Mouse (Mus musculus): ENCODE measurements around the gene Neu2. TPM values are rescaled to one million over a fixed set of nuclear protein-coding genes. Genes with fewer than 3 reads are reported as not detected.

The Neu2 gene
- total RNA-seq, 1 experiment from 2014 or later = not detected

DNA sequence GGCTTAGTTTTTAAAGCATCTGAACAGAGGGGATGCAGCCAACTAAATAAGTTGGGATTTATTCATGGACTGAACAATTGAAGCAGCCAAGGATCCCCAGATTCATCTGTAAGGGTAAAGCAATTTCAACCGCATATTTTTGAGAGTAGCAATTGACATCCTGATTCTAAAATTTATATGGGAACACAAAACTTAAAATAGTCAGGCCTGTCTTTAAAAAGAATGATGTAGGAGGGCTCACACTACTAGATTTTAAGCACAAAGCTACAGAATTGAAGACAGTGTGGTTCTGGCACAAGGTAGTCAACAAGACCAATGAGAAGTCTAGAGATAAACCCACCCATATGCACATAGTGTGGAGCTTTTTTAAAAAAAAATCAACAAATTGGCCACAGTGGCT is 27.3 kb downstream of the Neu2 start:
- DNase-seq = no peak

GRCm38 (mm10) chr1:87541614-87542013 is 31.9 kb downstream of the Neu2 start:
- DNase-seq = peak; percentile 72

- peak; percentile 56 for DNase-seq
Measured at GRCm38 (mm10) chr1:87551008-87551407, 41.3 kb downstream of the Neu2 start.

- DNase-seq = peak; percentile 9
Measured at GRCm38 (mm10) chr1:87553586-87553985, 43.9 kb downstream of the Neu2 start.

- no peak for DNase-seq
Measured at GRCm38 (mm10) chr1:87562967-87563366, 53.3 kb downstream of the Neu2 start.

- DNase-seq = no peak
Measured at GRCm38 (mm10) chr1:87565760-87566159, 56.1 kb downstream of the Neu2 start.

DNA sequence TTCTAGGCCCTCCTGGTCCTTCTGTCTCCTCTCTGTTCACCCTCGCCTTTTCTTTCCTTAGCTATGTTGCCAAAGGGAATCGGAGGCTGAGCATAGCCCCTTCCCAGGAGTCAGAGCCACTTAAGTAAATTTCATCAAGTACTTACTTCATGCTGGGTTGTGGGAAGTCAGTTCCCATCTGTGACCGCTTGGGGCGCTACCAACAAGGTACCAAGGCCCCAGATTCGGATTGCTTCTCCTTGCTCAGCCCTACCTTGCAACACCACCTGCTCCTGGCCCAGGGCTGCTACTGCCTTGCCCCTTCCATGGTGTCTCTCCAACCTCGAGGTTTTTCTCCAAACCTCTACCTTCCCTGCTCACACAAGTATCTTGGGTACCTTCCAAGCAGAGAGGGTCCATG is 58.7 kb downstream of the Neu2 start:
- no peak for DNase-seq

GRCm38 (mm10) chr1:87573261-87573660 is 63.6 kb downstream of the Neu2 start:
- DNase-seq = no peak

- DNase-seq = no peak
Measured at GRCm38 (mm10) chr1:87573800-87574215, 64.1 kb downstream of the Neu2 start, which contains the start of gene Ngef. TSS of gene Ngef (minus strand) at chr1:87573870.

DNA sequence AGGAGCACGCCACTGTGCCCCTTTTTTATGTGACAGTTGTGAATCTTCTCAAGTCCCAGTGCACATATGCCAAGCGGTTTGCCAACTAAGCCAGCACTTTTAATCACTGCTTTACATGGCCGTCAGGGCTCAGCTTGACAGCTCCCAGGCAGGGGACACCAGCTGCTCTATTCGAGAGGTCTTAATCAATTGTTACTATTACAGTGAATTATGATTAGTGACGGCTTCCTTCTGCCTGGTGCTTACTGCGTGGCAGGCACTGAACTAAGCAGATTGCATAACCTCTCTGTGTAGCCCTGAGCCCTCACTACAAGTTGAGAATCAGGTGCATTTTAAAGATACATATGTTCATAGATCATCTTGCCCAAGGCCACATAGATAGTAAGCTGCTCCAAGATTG is 64.7 kb downstream of the Neu2 start:
- DNase-seq = peak; percentile 38

DNA sequence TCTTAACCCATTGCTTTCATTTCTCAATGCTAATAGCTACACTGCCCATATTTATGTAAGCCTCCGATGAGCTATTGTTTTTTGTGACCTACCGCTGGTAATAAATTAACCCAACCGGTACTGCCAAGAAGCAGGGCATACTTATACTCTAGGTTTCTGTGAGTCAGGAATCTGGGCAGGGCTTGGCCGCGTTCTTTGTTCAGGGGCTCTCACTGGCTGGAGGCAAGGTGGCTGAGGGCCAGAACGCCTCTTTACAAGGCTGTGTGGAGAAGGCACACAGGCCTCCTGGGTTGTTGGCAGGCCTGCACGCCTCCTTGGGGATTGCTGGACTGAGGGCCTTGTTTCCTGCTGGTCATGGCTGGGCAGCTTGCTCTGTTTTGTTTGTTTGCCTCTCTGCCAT is 65.1 kb downstream of the Neu2 start:
- peak; percentile 92 for DNase-seq

- DNase-seq = no peak
Measured at GRCm38 (mm10) chr1:87578965-87579364, 69.3 kb downstream of the Neu2 start.

DNA sequence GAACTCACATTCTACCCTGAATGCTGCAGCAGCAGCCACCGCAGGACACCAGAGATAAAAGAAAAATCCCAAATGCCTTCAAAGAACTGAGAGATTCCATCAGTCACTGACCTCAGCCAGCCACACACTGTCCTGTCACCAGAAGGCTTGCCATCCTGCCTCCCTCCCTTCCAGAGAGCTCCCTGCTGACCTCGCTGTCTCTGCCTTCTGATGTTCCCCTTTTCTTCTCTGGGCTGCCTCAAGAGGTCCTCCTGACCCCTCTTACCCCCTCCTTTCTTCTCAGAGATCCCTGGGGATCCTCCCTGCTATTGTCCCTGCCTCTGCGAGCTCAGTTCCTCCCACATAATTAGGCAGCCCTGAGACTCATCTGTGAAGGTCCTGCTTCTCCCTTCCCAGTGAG is 71.1 kb downstream of the Neu2 start:
- no peak for DNase-seq

GRCm38 (mm10) chr1:87589162-87589561 is 79.5 kb downstream of the Neu2 start:
- no peak for DNase-seq

- no peak for DNase-seq
Measured at GRCm38 (mm10) chr1:87589980-87590379, 80.3 kb downstream of the Neu2 start.

- peak; percentile 15 for DNase-seq
Measured at GRCm38 (mm10) chr1:87594261-87594660, 84.6 kb downstream of the Neu2 start.

GRCm38 (mm10) chr1:87594671-87595070 is 85.0 kb downstream of the Neu2 start:
- DNase-seq = no peak

DNA sequence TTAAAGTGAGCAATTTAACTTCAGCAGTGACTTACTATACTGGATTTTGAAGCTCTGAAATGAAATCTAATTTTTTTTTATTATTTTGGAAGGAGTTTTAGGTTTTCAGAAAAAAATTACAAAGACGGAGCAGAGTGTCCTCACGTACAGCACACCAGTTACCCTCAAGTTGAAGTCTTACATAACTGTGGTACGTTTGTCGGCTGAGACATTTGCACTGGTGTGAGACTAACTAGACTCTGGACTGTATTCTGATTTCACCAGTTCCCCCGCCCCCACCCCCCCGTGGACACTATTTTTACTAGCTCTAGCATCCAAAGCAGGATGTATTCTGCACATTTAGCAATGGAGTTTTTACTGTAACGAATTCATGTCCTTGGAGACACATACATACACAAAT is 90.8 kb downstream of the Neu2 start:
- no peak for DNase-seq

GRCm38 (mm10) chr1:87601801-87602200 is 92.1 kb downstream of the Neu2 start:
- DNase-seq = no peak

DNA sequence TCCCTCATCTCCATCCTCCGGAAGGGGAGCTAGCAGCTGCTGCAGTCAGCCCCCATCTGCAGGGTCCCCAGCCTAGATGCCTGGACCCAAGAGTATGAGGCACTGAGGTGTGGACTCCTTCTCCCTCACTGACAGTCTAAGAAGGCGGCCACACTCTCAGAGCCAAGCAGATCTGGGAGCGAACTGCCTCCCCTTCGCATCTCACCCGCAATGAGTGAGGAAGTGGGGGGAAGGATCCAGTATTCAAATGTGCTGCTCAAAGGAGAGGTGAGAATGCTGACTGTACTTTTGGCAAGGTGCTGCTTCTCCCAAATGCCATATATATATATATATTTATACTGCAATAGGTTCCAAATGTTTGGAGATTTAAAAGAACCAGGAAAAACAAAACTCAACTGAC is 93.7 kb downstream of the Neu2 start:
- DNase-seq = no peak

DNA sequence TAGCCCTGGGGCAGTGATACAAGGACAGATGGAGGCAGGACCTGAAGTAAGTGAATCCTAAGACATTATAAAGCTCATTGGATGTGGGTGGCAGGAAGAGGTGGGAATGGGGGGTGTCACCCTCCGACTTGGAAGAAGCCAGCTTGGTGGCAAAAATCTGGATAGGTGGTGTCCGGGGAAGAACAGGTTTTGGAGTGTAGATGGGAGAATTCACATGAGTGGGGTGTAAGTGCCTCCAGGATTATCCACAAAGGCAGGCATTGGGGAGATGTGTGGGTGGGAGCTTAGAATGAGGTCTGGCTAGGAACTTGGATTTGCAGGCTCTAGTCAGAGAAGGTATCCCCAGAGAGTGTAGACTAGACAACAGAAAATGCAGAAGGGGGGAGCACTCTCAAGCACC is 95.6 kb downstream of the Neu2 start:
- DNase-seq = no peak

DNA sequence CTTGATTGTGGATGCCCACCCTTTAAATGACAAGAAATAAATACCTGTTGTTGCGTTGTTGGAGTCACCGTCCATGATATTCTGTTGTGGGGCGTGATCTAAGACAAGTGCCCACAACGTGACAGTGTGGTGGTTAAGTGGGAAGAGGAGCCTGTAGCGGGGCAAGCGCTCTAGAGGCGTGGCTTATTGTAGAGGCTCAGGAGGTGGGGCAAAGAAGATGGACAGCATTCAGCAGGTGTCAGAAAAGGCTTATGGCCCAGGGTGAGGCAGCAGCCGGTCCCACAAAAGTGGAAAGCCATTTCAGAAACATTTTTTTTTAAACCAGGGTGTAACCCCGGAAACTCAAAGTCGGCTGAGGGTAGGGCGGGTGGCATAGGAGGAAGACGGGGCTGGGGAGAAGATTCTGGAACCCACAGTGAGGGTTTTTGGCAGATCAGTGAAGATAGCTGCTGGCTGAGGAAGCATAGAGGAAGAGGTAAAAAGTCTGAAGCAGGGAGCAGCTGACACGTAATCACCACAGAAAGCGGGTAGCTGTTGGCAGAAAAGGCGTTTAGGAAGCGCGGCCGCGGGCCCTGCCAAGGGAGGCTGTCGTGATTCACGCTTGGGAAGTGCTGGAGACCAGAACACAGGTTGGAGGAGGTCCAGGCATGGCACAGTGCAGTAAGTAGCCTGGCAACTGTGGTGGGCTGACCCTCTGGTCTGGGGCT is 97.8 kb downstream of the Neu2 start:
- DNase-seq = peak; percentile 31

GRCm38 (mm10) chr1:87608416-87609046 is 98.8 kb downstream of the Neu2 start:
- peak; percentile 82 for DNase-seq

Measured in adrenal gland, postnatal 14 days (tissue).